Mouse (Mus musculus) megakaryocyte, embryonic 14.5 days (primary cell): ENCODE data around the gene H2-M5.

Experiments used
- FLI1 ChIP-seq: IDR thresholded peaks from 2 replicates; pipeline ENCODE4 v1.6.1; 2012; ENCODE audit warnings: low read length, inconsistent platforms, mixed read lengths
- GATA1 ChIP-seq: IDR thresholded peaks from 3 replicates; pipeline ENCODE4 v1.6.1; 2012; ENCODE audit warnings: mixed read lengths, low read length, inconsistent platforms, borderline replicate concordance

DNA sequence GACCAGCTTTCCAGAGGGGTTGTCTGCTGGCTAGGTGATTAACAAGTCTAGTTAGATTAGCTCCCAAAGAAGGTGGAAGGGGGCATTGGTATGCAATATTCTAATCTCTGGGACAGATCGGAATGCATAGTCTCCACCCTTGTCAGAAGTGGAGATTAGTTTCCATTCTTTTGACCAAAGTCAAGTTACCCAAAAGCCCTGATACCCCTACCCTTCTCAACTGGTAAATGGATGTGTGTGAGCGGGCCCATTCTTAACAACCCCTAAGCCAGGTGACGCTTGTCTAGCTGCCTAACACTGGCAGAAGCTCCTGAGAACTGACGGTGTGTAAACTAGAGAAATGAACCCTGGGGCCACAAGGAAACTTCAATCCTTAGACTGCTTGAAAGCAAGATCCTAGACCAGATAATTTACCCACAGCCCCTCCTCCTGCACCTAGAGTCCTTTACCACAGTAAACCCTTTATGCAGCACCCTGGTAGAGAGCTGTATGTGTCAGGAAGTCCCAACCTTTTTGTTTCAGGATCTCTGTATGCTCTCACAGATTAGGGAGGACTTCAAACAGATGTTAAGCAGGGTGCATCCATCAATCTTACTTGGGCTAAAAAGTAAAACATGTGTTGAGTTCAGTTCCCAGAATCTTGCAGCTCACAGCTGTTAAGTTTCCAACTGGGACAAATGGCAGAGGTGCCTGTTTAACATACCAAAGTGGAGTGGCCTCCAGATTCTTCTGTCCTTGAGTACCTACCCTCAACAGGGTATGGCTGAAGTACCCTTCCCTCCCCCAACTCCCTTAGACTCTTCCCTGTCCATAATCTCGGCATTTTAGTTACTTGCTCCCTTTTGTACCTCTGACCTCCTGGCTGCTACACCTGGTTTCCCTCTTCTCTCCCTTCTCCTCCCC, 6.8 kb downstream of the H2-M5 start:
- no peak for TF ChIP-seq GATA1
- TF ChIP-seq FLI1 = no peak
